Mouse (Mus musculus) retina, embryonic 14.5 days (tissue): Measurements from ENCODE around the gene Suds3.
A peak's percentile ranks its signal among the peaks of the same experiment; 100 is the strongest.

Experiments used
- DNase-seq: peaks from one replicate; pipeline ENCODE4 v3.0.0-alpha.2; 2015; ENCODE audit warnings: low spot score

Suds3 gene

GRCm38 (mm10) chr5:117111774-117112112 is 4.2 kb downstream of the Suds3 start:
- no peak for DNase-seq

- DNase-seq: no peak
These were observed 4.7 kb downstream of the Suds3 start for GRCm38 (mm10) chr5:117111064-117111773.

- DNase-seq: no peak
These were observed 6.4 kb downstream of the Suds3 start for GRCm38 (mm10) chr5:117109522-117109921.

- no peak for DNase-seq
These were observed 7.2 kb downstream of the Suds3 start for GRCm38 (mm10) chr5:117108731-117109130.

- DNase-seq: no peak
These were observed 7.6 kb downstream of the Suds3 start for GRCm38 (mm10) chr5:117108292-117108691.

GRCm38 (mm10) chr5:117105761-117106160 is 10.2 kb downstream of the Suds3 start:
- no peak for DNase-seq

- no peak for DNase-seq
These were observed 11.6 kb downstream of the Suds3 start for GRCm38 (mm10) chr5:117104329-117104728.

GRCm38 (mm10) chr5:117103194-117103929 is 12.6 kb downstream of the Suds3 start:
- no peak for DNase-seq

GRCm38 (mm10) chr5:117099742-117100141 is 16.2 kb downstream of the Suds3 start:
- no peak for DNase-seq

- DNase-seq: no peak
These were observed 16.9 kb downstream of the Suds3 start for GRCm38 (mm10) chr5:117099008-117099407.

GRCm38 (mm10) chr5:117096716-117097115 is 19.2 kb downstream of the Suds3 start:
- DNase-seq: peak; percentile 76

- DNase-seq: peak; percentile 89
These were observed 21.5 kb downstream of the Suds3 start for GRCm38 (mm10) chr5:117094431-117094830.

GRCm38 (mm10) chr5:117089786-117090185 is 26.1 kb downstream of the Suds3 start:
- DNase-seq: no peak

GRCm38 (mm10) chr5:117089147-117089546 is 26.8 kb downstream of the Suds3 start:
- no peak for DNase-seq

- DNase-seq: peak; percentile 40
These were observed 28.2 kb downstream of the Suds3 start for GRCm38 (mm10) chr5:117087718-117088117.

GRCm38 (mm10) chr5:117069498-117069894 is 46.4 kb downstream of the Suds3 start:
- peak; percentile 79 for DNase-seq

- peak; percentile 72 for DNase-seq
These were observed 47.0 kb downstream of the Suds3 start for GRCm38 (mm10) chr5:117068808-117069497.

- peak; percentile 60 for DNase-seq
These were observed 47.7 kb downstream of the Suds3 start for GRCm38 (mm10) chr5:117068181-117068580.

GRCm38 (mm10) chr5:117061251-117061650 is 54.7 kb downstream of the Suds3 start:
- DNase-seq: no peak

- DNase-seq: peak; percentile 25
These were observed 55.3 kb downstream of the Suds3 start for GRCm38 (mm10) chr5:117060484-117061130.

GRCm38 (mm10) chr5:117049940-117050339 is 66.0 kb downstream of the Suds3 start:
- DNase-seq: no peak

GRCm38 (mm10) chr5:117045101-117045500 is 70.8 kb downstream of the Suds3 start:
- DNase-seq: no peak
